Mouse (Mus musculus) megakaryocyte, embryonic 14.5 days (primary cell): ENCODE measurements around the gene Ntn5. TPM values are rescaled to one million over a fixed set of nuclear protein-coding genes. Genes with fewer than 3 reads are reported as not detected.
"Not testable (repeated sequence)": the region's sequence is repeated elsewhere in the genome, so short reads cannot be mapped to it uniquely, and the experiment has no call there.

ENCODE experiments used
- H3K27me3 ChIP-seq: replicated peaks from 2 replicates; pipeline ENCODE3; 2012; ENCODE audit warnings: inconsistent platforms
- H3K36me3 ChIP-seq: replicated peaks from 2 replicates; pipeline ENCODE3; 2012; ENCODE audit warnings: low read length, inconsistent platforms, mixed read lengths
- H3K4me1 ChIP-seq: 2 replicates; pipeline ENCODE4 v1.6.1; 2012; ENCODE audit warnings: inconsistent platforms
- H3K4me3 ChIP-seq: replicated peaks from 2 replicates; pipeline ENCODE3; 2012; ENCODE audit warnings: moderate library complexity, mild to moderate bottlenecking, inconsistent platforms
- H3K9me3 ChIP-seq: 2 replicates; pipeline ENCODE4 v1.6.1; 2012; ENCODE audit warnings: inconsistent platforms
- FLI1 ChIP-seq: IDR thresholded peaks from 2 replicates; pipeline ENCODE4 v1.6.1; 2012; ENCODE audit warnings: low read length, inconsistent platforms, mixed read lengths
- GATA1 ChIP-seq: IDR thresholded peaks from 3 replicates; pipeline ENCODE4 v1.6.1; 2012; ENCODE audit warnings: mixed read lengths, low read length, inconsistent platforms, borderline replicate concordance
- polyA plus RNA-seq: library from polyadenylated mRNA; stranded (reverse); fragments of >175 nt; gene quantifications from 2 replicates; pipeline ENCODE4 v1.2.3, GENCODE M21; 2012; ENCODE audit warnings: low replicate concordance; ENCODE audit not compliant: insufficient read depth

Ntn5 gene
- polyA plus RNA-seq, 1 experiment, result not detected

- Histone ChIP-seq H3K9me3 (no peaks in the 10 kb centered on the region), H3K4me3 (no peak overlapping the region), H3K27me3 (peaks cover 75% of the 10 kb centered on the region), H3K36me3 (no peaks in the 10 kb centered on the region), H3K4me1 (peaks cover 39% of the 10 kb centered on the region)
- no peak for TF ChIP-seq FLI1
- TF ChIP-seq GATA1, result no peak
These were observed 41.7 kb upstream of the Ntn5 start for GRCm38 (mm10) chr7:45642083-45642482.

GRCm38 (mm10) chr7:45642503-45643255 lies 41.1 kb upstream of the Ntn5 start:
- peaks cover 44% of the 10 kb centered on the region for H3K4me1 ChIP-seq
- peak overlapping the region; percentile 82 for H3K4me3 ChIP-seq
- peaks cover 81% of the 10 kb centered on the region for H3K27me3 ChIP-seq
- no peak for TF ChIP-seq FLI1
- H3K9me3 ChIP-seq, result no peaks in the 10 kb centered on the region
- H3K36me3 ChIP-seq, result no peaks in the 10 kb centered on the region

- Histone ChIP-seq H3K27me3 (peaks cover 84% of the 10 kb centered on the region), H3K36me3 (no peaks in the 10 kb centered on the region), H3K4me3 (peak overlapping the region; percentile 82), H3K9me3 (no peaks in the 10 kb centered on the region), H3K4me1 (peaks cover 45% of the 10 kb centered on the region)
- no peak for TF ChIP-seq FLI1
These were observed 40.2 kb upstream of the Ntn5 start for GRCm38 (mm10) chr7:45643441-45644178.

GRCm38 (mm10) chr7:45644183-45644582 lies 39.6 kb upstream of the Ntn5 start:
- TF ChIP-seq FLI1 (no peak), GATA1 (no peak)
- H3K36me3 ChIP-seq, result no peaks in the 10 kb centered on the region
- H3K4me3 ChIP-seq, result peak overlapping the region; percentile 82
- no peaks in the 10 kb centered on the region for H3K9me3 ChIP-seq
- H3K27me3 ChIP-seq, result peaks cover 83% of the 10 kb centered on the region
- peaks cover 45% of the 10 kb centered on the region for H3K4me1 ChIP-seq

GRCm38 (mm10) chr7:45644872-45645590 lies 38.8 kb upstream of the Ntn5 start:
- H3K27me3 ChIP-seq, result peaks cover 80% of the 10 kb centered on the region
- H3K4me1 ChIP-seq, result peaks cover 45% of the 10 kb centered on the region
- no peaks in the 10 kb centered on the region for H3K9me3 ChIP-seq
- H3K4me3 ChIP-seq, result no peak overlapping the region
- H3K36me3 ChIP-seq, result no peaks in the 10 kb centered on the region
- TF ChIP-seq GATA1 (no peak), FLI1 (no peak)

GRCm38 (mm10) chr7:45645591-45645971 lies 38.2 kb upstream of the Ntn5 start:
- Histone ChIP-seq H3K27me3 (peaks cover 79% of the 10 kb centered on the region), H3K36me3 (no peaks in the 10 kb centered on the region), H3K4me1 (peaks cover 45% of the 10 kb centered on the region), H3K4me3 (no peak overlapping the region), H3K9me3 (no peaks in the 10 kb centered on the region)
- TF ChIP-seq GATA1 (no peak), FLI1 (no peak)

- Histone ChIP-seq H3K4me3 (no peak overlapping the region), H3K9me3 (no peaks in the 10 kb centered on the region), H3K36me3 (no peaks in the 10 kb centered on the region), H3K4me1 (peaks cover 40% of the 10 kb centered on the region), H3K27me3 (peaks cover 71% of the 10 kb centered on the region)
- no peak for TF ChIP-seq FLI1
- TF ChIP-seq GATA1, result no peak
These were observed 37.2 kb upstream of the Ntn5 start for GRCm38 (mm10) chr7:45646671-45647070.

- peaks cover 50% of the 10 kb centered on the region for H3K27me3 ChIP-seq
- TF ChIP-seq FLI1 (no peak), GATA1 (no peak)
- no peaks in the 10 kb centered on the region for H3K36me3 ChIP-seq
- H3K9me3 ChIP-seq, result no peaks in the 10 kb centered on the region
- no peak overlapping the region for H3K4me3 ChIP-seq
- peaks cover 14% of the 10 kb centered on the region for H3K4me1 ChIP-seq
These were observed 34.5 kb upstream of the Ntn5 start for GRCm38 (mm10) chr7:45649351-45649750.

- not testable (repeated sequence) for H3K9me3 ChIP-seq, H3K36me3 ChIP-seq, H3K4me3 ChIP-seq
- Histone ChIP-seq H3K27me3 (peaks cover 45% of the 10 kb centered on the region), H3K4me1 (peaks cover 11% of the 10 kb centered on the region; the same call in 1 of the 2 replicates)
These were observed 33.3 kb upstream of the Ntn5 start for GRCm38 (mm10) chr7:45650484-45650883.

GRCm38 (mm10) chr7:45654424-45655047 lies 29.3 kb upstream of the Ntn5 start:
- Histone ChIP-seq H3K4me1 (peaks cover 5% of the 10 kb centered on the region; the same call in 1 of the 2 replicates), H3K4me3 (no peak overlapping the region), H3K27me3 (peaks cover 28% of the 10 kb centered on the region), H3K9me3 (peaks cover 9% of the 10 kb centered on the region), H3K36me3 (no peaks in the 10 kb centered on the region)
- TF ChIP-seq FLI1 (no peak), GATA1 (no peak)
